Mouse (Mus musculus) regulatory T cell (primary cell): ENCODE measurements around the gene Vmn2r44.
"Not testable (repeated sequence)": the region's sequence is repeated elsewhere in the genome, so short reads cannot be mapped to it uniquely, and the experiment has no call there.

Source experiments
- in situ Hi-C: fragments of 300-600 bp; cut with MboI, MseI; formaldehyde crosslinking; loops from one replicate; pipeline ENCODE4 v1.15.1; 2025; ENCODE audit warnings: high pct_unique_total_duplicates

The Vmn2r44 gene

GRCm38 (mm10) chr7:8383233-8383632 is at the start of gene Vmn2r44:
Gene Vmn2r44 (minus strand): TSS chr7:8383333.
- in situ Hi-C loops, result not testable (repeated sequence)

- in situ Hi-C loops, result loop anchor here (10.0 kb wide), 1 partner anchor 1093 kb away; no protein-coding TSS in a partner anchor
Measured at GRCm38 (mm10) chr7:8357879-8358278, 25.3 kb downstream of the Vmn2r44 start.
